Mouse (Mus musculus) bone marrow macrophage, adult 2 months (primary cell): ENCODE data around the gene Gpr4. TPM values are rescaled to one million over a fixed set of nuclear protein-coding genes. Genes with fewer than 3 reads are reported as not detected.

Experiments used
- H3K27ac ChIP-seq: 2 replicates; pipeline ENCODE4 v1.5.1; 2012; ENCODE audit warnings: low read depth, low read length; ENCODE audit not compliant: insufficient read depth
- H3K4me1 ChIP-seq: 2 replicates; pipeline ENCODE4 v1.6.1; 2012; ENCODE audit warnings: low read length; ENCODE audit not compliant: control insufficient read depth, insufficient read depth
- H3K4me3 ChIP-seq: 2 replicates; pipeline ENCODE4 v1.5.1; 2012; ENCODE audit warnings: mild to moderate bottlenecking, low read length, moderate library complexity; ENCODE audit not compliant: insufficient read depth
- CTCF ChIP-seq: IDR thresholded peaks from 2 replicates; pipeline ENCODE4 v1.5.1; 2012; ENCODE audit warnings: low read depth, mild to moderate bottlenecking, low read length, moderate library complexity
- POLR2A ChIP-seq: IDR thresholded peaks from 2 replicates; pipeline ENCODE4 v1.6.1; 2012; ENCODE audit warnings: mild to moderate bottlenecking, low read depth, low read length, borderline replicate concordance
- polyA plus RNA-seq: library from polyadenylated mRNA; stranded (reverse); fragments of >200 nt; gene quantifications from 2 replicates; pipeline ENCODE4 v1.2.4, GENCODE M21; 2012; ENCODE audit not compliant: missing spikeins, insufficient read depth, insufficient read length

Gene Gpr4
- polyA plus RNA-seq, 1 experiment: not detected

DNA sequence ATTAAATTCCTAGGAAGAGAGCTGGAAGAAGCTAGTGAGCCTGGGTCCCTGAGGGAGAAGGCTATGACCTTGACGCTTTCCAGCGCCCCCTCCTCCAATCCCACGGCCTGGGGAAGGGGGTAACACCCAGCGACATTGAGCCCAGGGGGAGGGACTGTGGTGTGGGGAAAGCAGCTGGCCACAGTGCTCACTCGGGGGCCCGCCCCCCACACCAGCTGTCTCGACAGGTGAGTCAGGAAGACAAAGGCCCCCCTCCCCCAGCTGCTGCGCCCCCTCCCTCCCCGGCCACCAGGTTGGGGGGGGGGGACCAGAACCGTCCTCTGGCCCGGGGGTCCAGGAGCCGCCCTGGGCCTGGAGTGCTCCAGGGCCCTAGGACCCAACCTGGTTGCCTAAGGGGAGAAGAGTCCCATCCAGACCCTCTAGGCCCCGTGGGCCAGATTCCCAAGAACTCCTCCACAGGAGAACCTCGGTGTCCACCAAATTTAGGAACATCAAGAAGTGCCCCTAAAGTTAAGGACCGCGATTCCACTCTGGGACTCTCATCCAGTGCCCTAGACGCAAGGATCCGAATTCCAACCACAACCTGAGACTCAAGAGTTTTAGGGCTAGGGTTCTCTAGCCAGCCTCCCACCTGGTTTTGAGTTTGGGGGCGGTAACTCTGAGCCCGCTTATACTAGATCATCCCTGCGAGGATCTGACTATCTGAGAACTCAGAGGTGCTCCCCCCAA, 58.3 kb downstream of the Gpr4 start:
- H3K4me1 ChIP-seq: peaks cover 34% of the 10 kb centered on the region
- H3K4me3 ChIP-seq: peak overlapping the region; percentile 94
- peak overlapping the region; percentile 87 for H3K27ac ChIP-seq
- TF ChIP-seq CTCF: no peak
- TF ChIP-seq POLR2A: no peak

DNA sequence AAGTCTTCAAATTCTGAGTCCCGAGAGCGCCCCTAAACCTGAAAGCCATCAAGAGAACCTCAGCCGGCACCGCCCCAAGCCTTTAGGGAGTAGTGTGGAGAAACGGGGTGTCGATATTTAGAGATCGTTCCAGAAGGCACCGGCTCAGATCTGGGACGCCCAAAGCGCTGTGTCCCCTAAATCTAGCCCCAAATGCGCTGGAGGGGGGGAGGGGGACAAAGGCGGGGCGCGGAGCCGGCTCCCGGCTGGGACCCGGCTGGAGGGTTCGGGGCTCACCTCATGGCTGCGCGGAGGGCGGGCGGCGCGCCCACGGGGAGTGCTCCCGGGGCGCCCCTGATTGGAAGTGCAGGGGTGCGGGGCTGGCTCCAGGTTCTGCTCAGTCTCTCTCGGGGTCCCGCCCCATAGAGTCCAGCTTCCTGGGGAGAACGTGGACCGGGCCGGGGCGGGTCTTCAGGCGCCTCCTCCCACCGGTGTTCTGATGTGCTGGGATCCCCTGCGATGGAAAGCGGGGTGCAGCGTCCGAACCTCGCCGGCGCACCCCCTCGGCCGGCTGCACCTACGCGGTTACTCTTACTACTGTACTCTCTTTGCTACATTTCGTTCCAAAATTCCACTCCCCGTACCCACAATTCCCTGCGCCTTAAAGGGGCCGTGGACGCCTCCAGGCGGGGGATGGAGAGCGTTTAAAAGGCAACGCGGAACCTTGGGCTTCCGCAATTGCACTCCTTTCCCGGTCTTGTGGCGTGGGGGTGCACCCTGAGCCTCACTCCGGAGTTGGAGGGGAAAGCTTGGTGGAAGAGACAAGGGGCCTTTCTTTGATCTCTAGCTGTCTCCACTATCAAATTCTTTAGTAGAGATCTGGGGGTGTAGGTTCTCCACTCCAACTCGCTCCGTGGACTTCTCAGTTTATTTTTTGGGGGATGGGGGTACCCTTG, 59.2 kb downstream of the Gpr4 start, which contains the start of gene Vasp:
Vasp (minus strand) TSS at position 580 of the 935 bp plus-strand sequence.
- H3K4me3 ChIP-seq: peak within 1 kb of the TSS; percentile 94
- TF ChIP-seq POLR2A (no peak), CTCF (no peak)
- peaks cover 28% of the 10 kb centered on the region for H3K4me1 ChIP-seq
- H3K27ac ChIP-seq: peak within 1 kb of the TSS; percentile 87

- H3K4me1 ChIP-seq: peaks cover 27% of the 10 kb centered on the region
- peak overlapping the region; percentile 87 for H3K27ac ChIP-seq
- TF ChIP-seq POLR2A: peak; percentile 62; the same call in 1 of the 2 replicates
- TF ChIP-seq CTCF: no peak
- H3K4me3 ChIP-seq: peak overlapping the region; percentile 94
Measured at GRCm38 (mm10) chr7:19272173-19272764, 59.9 kb downstream of the Gpr4 start.

Other genes with a start within 250 kb of the Gpr4 start
- gene Nanos2, start 225.1 kb upstream of the Gpr4 start, polyA plus RNA-seq: not detected in 2 replicates
- 1.0 and 1.2 TPM in 2 replicates for gene Mypop, start 221.3 kb upstream of the Gpr4 start, polyA plus RNA-seq
- 16.4 and 17.5 TPM in 2 replicates for gene Irf2bp1, start 208.5 kb upstream of the Gpr4 start, polyA plus RNA-seq
- not detected in 2 replicates for gene Foxa3, start 189.0 kb upstream of the Gpr4 start, polyA plus RNA-seq
- 61.9 and 64.4 TPM in 2 replicates for gene Sympk, start 188.2 kb upstream of the Gpr4 start, polyA plus RNA-seq
- not detected in 2 replicates for gene Rsph6a, start 157.8 kb upstream of the Gpr4 start, polyA plus RNA-seq
- 1.7 and 2.6 TPM in 2 replicates for gene Dmwd, start 136.3 kb upstream of the Gpr4 start, polyA plus RNA-seq
- 2.9 and 4.2 TPM in 2 replicates for gene Dmpk, start 128.7 kb upstream of the Gpr4 start, polyA plus RNA-seq
- gene Six5, start 117.9 kb upstream of the Gpr4 start, polyA plus RNA-seq: 0.36 and 0.44 TPM in 2 replicates
- gene Gm4969, start 94.2 kb upstream of the Gpr4 start, polyA plus RNA-seq: not detected in 2 replicates
- gene Fbxo46, start 92.7 kb upstream of the Gpr4 start, polyA plus RNA-seq: 7.1 and 8.2 TPM in 2 replicates
- 10.4 and 11.8 TPM in 2 replicates for gene Qpctl, start 63.2 kb upstream of the Gpr4 start, polyA plus RNA-seq
- gene Snrpd2, start 62.8 kb upstream of the Gpr4 start, polyA plus RNA-seq: 26.4 and 27.9 TPM in 2 replicates
- gene Gipr, start 46.4 kb upstream of the Gpr4 start, polyA plus RNA-seq: not detected in 2 replicates
- gene Eml2, start 36.1 kb upstream of the Gpr4 start, polyA plus RNA-seq: 12.2 and 17.8 TPM in 2 replicates
- gene Opa3, start 15.8 kb downstream of the Gpr4 start, polyA plus RNA-seq: 20.0 and 22.0 TPM in 2 replicates
- 178 and 187 TPM in 2 replicates for gene Vasp, start 59.3 kb downstream of the Gpr4 start, polyA plus RNA-seq
- gene Ppm1n, start 67.5 kb downstream of the Gpr4 start, polyA plus RNA-seq: 0.93 and 4.2 TPM in 2 replicates
- 1.4 and 2.0 TPM in 2 replicates for gene Rtn2, start 70.1 kb downstream of the Gpr4 start, polyA plus RNA-seq
- 0.68 TPM in 1 of 2 replicates, not detected in the other for gene Fosb, start 97.5 kb downstream of the Gpr4 start, polyA plus RNA-seq
- 30.7 and 35.4 TPM in 2 replicates for gene Ercc1, start 132.2 kb downstream of the Gpr4 start, polyA plus RNA-seq
- gene Cd3eap, start 146.9 kb downstream of the Gpr4 start, polyA plus RNA-seq: 7.8 and 8.4 TPM in 2 replicates
- gene Ppp1r13l, start 147.2 kb downstream of the Gpr4 start, polyA plus RNA-seq: 1.6 and 4.0 TPM in 2 replicates
- 14.5 and 18.9 TPM in 2 replicates for gene Ercc2, start 169.5 kb downstream of the Gpr4 start, polyA plus RNA-seq
- gene Klc3, start 191.6 kb downstream of the Gpr4 start, polyA plus RNA-seq: 0.95 TPM in 1 of 2 replicates, not detected in the other
- 0.65 TPM in 1 of 2 replicates, not detected in the other for gene Ckm, start 192.2 kb downstream of the Gpr4 start, polyA plus RNA-seq
- gene Mark4, start 246.3 kb downstream of the Gpr4 start, polyA plus RNA-seq: 21.3 and 21.4 TPM in 2 replicates